Comparison of ENCODE assay signal across 28 mouse cellular contexts in genomic region chr5:113864992-113865391, GRCm38 (mm10). TPM values are rescaled to one million over a fixed set of nuclear protein-coding genes. Genes with fewer than 3 reads are reported as not detected.
DNase-seq lines count a peak whose midpoint lies in the region; ATAC-seq lines count a peak whose summit lies in the region.
"Had no signal": no experiment of that assay in that cellular context is flagged by ENCODE, and none has a peak within 500 bp of the region (broad histone marks: within the 10 kb centered on the region; RNA-seq: fewer than 3 reads in every experiment).

No protein-coding gene starts in this region.

- H3K4me2 ChIP-seq in forebrain, embryonic 14.5 days (ENCODE audit: low read length), result no peak overlapping the region
- H3K4me2 ChIP-seq in forebrain, embryonic 12.5 days, result no peak overlapping the region
- H3K4me2 ChIP-seq in liver, embryonic 12.5 days, result peak overlapping the region; percentile 9
- H3K4me2 ChIP-seq in liver, embryonic 16.5 days (ENCODE audit: low read depth, low read length), result no peak overlapping the region
- H3K4me2 ChIP-seq: forebrain, embryonic 15.5 days; heart, embryonic 13.5 days; hindbrain, embryonic 13.5 days had no signal

- H3K4me1 ChIP-seq in forebrain, embryonic 14.5 days (ENCODE audit: control insufficient read depth, insufficient read depth, low read length), result peaks cover 24% of the 10 kb centered on the region
- H3K4me1 ChIP-seq in forebrain, embryonic 12.5 days, result peaks cover 46% of the 10 kb centered on the region
- H3K4me1 ChIP-seq in liver, embryonic 12.5 days, result peaks cover 48% of the 10 kb centered on the region
- peaks cover 8% of the 10 kb centered on the region; the same call in 1 of the 2 replicates for H3K4me1 ChIP-seq in liver, embryonic 16.5 days (ENCODE audit: control insufficient read depth, low read depth, low read length)

- no peaks in the 10 kb centered on the region for H3K27me3 ChIP-seq in forebrain, embryonic 14.5 days (replicated peaks; ENCODE audit: control insufficient read depth, insufficient read depth, low read length)
- H3K27me3 ChIP-seq in forebrain, embryonic 12.5 days, result no peaks in the 10 kb centered on the region
- no peaks in the 10 kb centered on the region for H3K27me3 ChIP-seq in liver, embryonic 12.5 days (replicated peaks)
- no peaks in the 10 kb centered on the region for H3K27me3 ChIP-seq in liver, embryonic 16.5 days (ENCODE audit: control insufficient read depth, insufficient read depth, low read depth, low read length)
- H3K27me3 ChIP-seq: CH12.LX; forebrain, embryonic 15.5 days; heart, embryonic 13.5 days; hindbrain, embryonic 13.5 days; Patski had no signal

- no peak for ATAC-seq in forebrain, embryonic 14.5 days
- no peak for ATAC-seq in forebrain, embryonic 12.5 days (ENCODE audit: low FRiP score)
- ATAC-seq in liver, embryonic 12.5 days, result peak; percentile 59; the same call in 1 of the 2 replicates
- peak; percentile 43; the same call in 1 of the 2 replicates for ATAC-seq in liver, embryonic 16.5 days (ENCODE audit: low read depth)
- ATAC-seq: forebrain, embryonic 15.5 days; hindbrain, embryonic 16.5 days; Patski had no signal

- DNase-seq in forebrain, embryonic 14.5 days (ENCODE audit: low spot score), result no peak
- no peak for DNase-seq in liver
- DNase-seq in right cerebral cortex, adult 18-20 months, result no peak
- no peak for DNase-seq in ovary, postnatal 14 days (ENCODE audit: low spot score)
- DNase-seq: adrenal gland, adult 2 months; adrenal gland, postnatal 14 days; B cell, adult 2 months; cerebellum, adult 11 months; cerebellum, adult 2 months; cerebellum, postnatal 10 days; cerebellum, postnatal 36 days; gastrocnemius, postnatal 10 days; gastrocnemius, postnatal 36 days; heart, adult 2 months; heart, postnatal 14 days; heart, postnatal 4 days had no signal

- WGBS in forebrain, embryonic 14.5 days, result 86% methylated on average over 6 of the region's 6 CpGs
- 91% methylated on average over 6 of the region's 6 CpGs for WGBS in forebrain, embryonic 12.5 days
- WGBS in liver, embryonic 12.5 days (ENCODE audit: insufficient replicate concordance), result 57% methylated on average over 6 of the region's 6 CpGs
- WGBS in liver, embryonic 16.5 days (ENCODE audit: insufficient replicate concordance), result 59% methylated on average over 6 of the region's 6 CpGs

- H3K9me3 ChIP-seq in forebrain, embryonic 14.5 days (replicated peaks; ENCODE audit: control insufficient read depth, low read length), result no peaks in the 10 kb centered on the region
- H3K9me3 ChIP-seq in forebrain, embryonic 12.5 days, result no peaks in the 10 kb centered on the region
- H3K9me3 ChIP-seq in liver, embryonic 12.5 days (replicated peaks), result no peaks in the 10 kb centered on the region
- H3K9me3 ChIP-seq in liver, embryonic 16.5 days (replicated peaks; ENCODE audit: control insufficient read depth, low read length), result no peaks in the 10 kb centered on the region
- H3K9me3 ChIP-seq: forebrain, embryonic 15.5 days; G1E; heart, embryonic 10.5 days; heart, embryonic 13.5 days; hindbrain, embryonic 13.5 days had no signal

- peaks cover 25% of the 10 kb centered on the region for H3K36me3 ChIP-seq in forebrain, embryonic 14.5 days (ENCODE audit: control insufficient read depth, insufficient read depth, low read length)
- H3K36me3 ChIP-seq in forebrain, embryonic 12.5 days (replicated peaks), result peaks cover 51% of the 10 kb centered on the region
- H3K36me3 ChIP-seq in liver, embryonic 12.5 days, result peaks cover 55% of the 10 kb centered on the region
- H3K36me3 ChIP-seq in liver, embryonic 16.5 days (ENCODE audit: control insufficient read depth, insufficient read depth), result peaks cover 13% of the 10 kb centered on the region

- no peak overlapping the region for H3K9ac ChIP-seq in forebrain, embryonic 14.5 days (ENCODE audit: low read length)
- no peak overlapping the region for H3K9ac ChIP-seq in forebrain, embryonic 12.5 days
- H3K9ac ChIP-seq in liver, embryonic 12.5 days, result no peak overlapping the region
- H3K9ac ChIP-seq in liver, embryonic 16.5 days (ENCODE audit: low read depth, low read length), result no peak overlapping the region
- H3K9ac ChIP-seq: forebrain, embryonic 15.5 days; heart, embryonic 13.5 days; hindbrain, embryonic 13.5 days had no signal

- H3K4me3 ChIP-seq in forebrain, embryonic 14.5 days (ENCODE audit: low read depth, low read length), result no peak overlapping the region
- no peak overlapping the region for H3K4me3 ChIP-seq in forebrain, embryonic 12.5 days (replicated peaks)
- no peak overlapping the region for H3K4me3 ChIP-seq in liver, embryonic 12.5 days
- H3K4me3 ChIP-seq in liver, embryonic 16.5 days (ENCODE audit: low read depth, low read length), result no peak overlapping the region
- H3K4me3 ChIP-seq: forebrain, embryonic 10.5 days; forebrain, embryonic 15.5 days; heart, adult 2 months; heart, embryonic 10.5 days; heart, embryonic 13.5 days; hindbrain, embryonic 13.5 days had no signal

- 0 out of 2 replicates have a peak overlapping the region, but pooled peaks have one; percentile 17 for H3K27ac ChIP-seq in forebrain, embryonic 14.5 days (ENCODE audit: low read depth, low read length)
- no peak overlapping the region for H3K27ac ChIP-seq in forebrain, embryonic 12.5 days
- H3K27ac ChIP-seq in liver, embryonic 12.5 days, result 0 out of 2 replicates have a peak overlapping the region, but pooled peaks have one; percentile 33
- H3K27ac ChIP-seq in liver, embryonic 16.5 days (ENCODE audit: low read length), result no peak overlapping the region
- H3K27ac ChIP-seq: forebrain, embryonic 10.5 days; forebrain, embryonic 15.5 days; heart, adult 2 months; heart, embryonic 10.5 days; heart, embryonic 13.5 days; hindbrain, embryonic 13.5 days had no signal

RNA-seq across cellular contexts. Expression of gene Selplg, which starts 32.5 kb away (rescaled TPM):
- 1.8 and 1.9 TPM in 2 replicates for polyA plus RNA-seq in forebrain, embryonic 14.5 days (2014; fragmentation: Nextera tagmentation; extraction: Ambion mirVana)
- 0.82 and 0.88 TPM in 2 replicates for polyA plus RNA-seq in forebrain, embryonic 12.5 days (2016; fragmentation: Nextera tagmentation; extraction: Ambion mirVana)
- 10.8 and 11.6 TPM in 2 replicates for polyA plus RNA-seq in liver, embryonic 12.5 days (2016; fragmentation: Nextera tagmentation; extraction: Ambion mirVana)
- polyA plus RNA-seq in liver, embryonic 16.5 days (2015; fragmentation: Nextera tagmentation; extraction: Ambion mirVana), result 14.1 and 15.4 TPM in 2 replicates

RNA-seq across cellular contexts. Expression of gene Coro1c, which starts 43.6 kb away (rescaled TPM):
- polyA plus RNA-seq in forebrain, embryonic 14.5 days (2014; fragmentation: Nextera tagmentation; extraction: Ambion mirVana), result 169 and 193 TPM in 2 replicates
- 256 and 277 TPM in 2 replicates for polyA plus RNA-seq in forebrain, embryonic 12.5 days (2016; fragmentation: Nextera tagmentation; extraction: Ambion mirVana)
- 78.7 and 78.8 TPM in 2 replicates for polyA plus RNA-seq in liver, embryonic 12.5 days (2016; fragmentation: Nextera tagmentation; extraction: Ambion mirVana)
- 40.8 and 40.9 TPM in 2 replicates for polyA plus RNA-seq in liver, embryonic 16.5 days (2015; fragmentation: Nextera tagmentation; extraction: Ambion mirVana)

Comparison
In these comparisons a context has a peak if more than half of its experiments do, and no peak if none do; other contexts are left out.
1. H3K27ac ChIP-seq: peak in forebrain, embryonic 14.5 days (single experiment) and liver, embryonic 12.5 days (single experiment); none in forebrain, embryonic 12.5 days (single experiment) and liver, embryonic 16.5 days (single experiment).
2. ATAC-seq: peak in liver, embryonic 12.5 days (single experiment) and liver, embryonic 16.5 days (single experiment); none in forebrain, embryonic 14.5 days (single experiment) and forebrain, embryonic 12.5 days (single experiment).